Mouse (Mus musculus): ENCODE results near the gene Letm1.

Gene Letm1

GRCm38 (mm10) chr5:33791912-33792643, 9.5 kb upstream of the Letm1 start:
- TF ChIP-seq GATA4 (IDR thresholded peaks at IDR 0.05; ENCODE audit: insufficient replicate concordance, low read length): no peak

- TF ChIP-seq GATA4 (IDR thresholded peaks at IDR 0.05; ENCODE audit: insufficient replicate concordance, low read length): no peak
These were observed 378 bp upstream of the Letm1 start for GRCm38 (mm10) chr5:33782999-33783390.

- TF ChIP-seq GATA4 (IDR thresholded peaks at IDR 0.05; ENCODE audit: insufficient replicate concordance, low read length): no peak
These were observed 663 bp downstream of the Letm1 start for GRCm38 (mm10) chr5:33781964-33782344.

GRCm38 (mm10) chr5:33777195-33777594, 5.4 kb downstream of the Letm1 start:
- no peak for TF ChIP-seq GATA4 (IDR thresholded peaks at IDR 0.05; ENCODE audit: insufficient replicate concordance, low read length)

GRCm38 (mm10) chr5:33743481-33743880, 39.1 kb downstream of the Letm1 start:
- no peak for TF ChIP-seq GATA4 (IDR thresholded peaks at IDR 0.05; ENCODE audit: insufficient replicate concordance, low read length)

- TF ChIP-seq GATA4 (IDR thresholded peaks at IDR 0.05; ENCODE audit: insufficient replicate concordance, low read length): no peak
These were observed 42.1 kb downstream of the Letm1 start for GRCm38 (mm10) chr5:33740548-33740947.

- TF ChIP-seq GATA4 (IDR thresholded peaks at IDR 0.05; ENCODE audit: insufficient replicate concordance, low read length): no peak
These were observed 44.3 kb downstream of the Letm1 start for GRCm38 (mm10) chr5:33738341-33738740.

- TF ChIP-seq GATA4 (IDR thresholded peaks at IDR 0.05; ENCODE audit: insufficient replicate concordance, low read length): no peak
These were observed 44.7 kb downstream of the Letm1 start for GRCm38 (mm10) chr5:33737903-33738321.

- no peak for TF ChIP-seq GATA4 (IDR thresholded peaks at IDR 0.05; ENCODE audit: insufficient replicate concordance, low read length)
These were observed 46.4 kb downstream of the Letm1 start for GRCm38 (mm10) chr5:33736230-33736629.

GRCm38 (mm10) chr5:33735412-33736092, 47.1 kb downstream of the Letm1 start:
- TF ChIP-seq GATA4 (IDR thresholded peaks at IDR 0.05; ENCODE audit: insufficient replicate concordance, low read length): no peak

GRCm38 (mm10) chr5:33733837-33734236, 48.8 kb downstream of the Letm1 start:
- no peak for TF ChIP-seq GATA4 (IDR thresholded peaks at IDR 0.05; ENCODE audit: insufficient replicate concordance, low read length)

- TF ChIP-seq GATA4 (IDR thresholded peaks at IDR 0.05; ENCODE audit: insufficient replicate concordance, low read length): no peak
These were observed 51.6 kb downstream of the Letm1 start for GRCm38 (mm10) chr5:33731051-33731450.

GRCm38 (mm10) chr5:33730516-33730915, 52.1 kb downstream of the Letm1 start:
- TF ChIP-seq GATA4 (IDR thresholded peaks at IDR 0.05; ENCODE audit: insufficient replicate concordance, low read length): no peak

- no peak for TF ChIP-seq GATA4 (IDR thresholded peaks at IDR 0.05; ENCODE audit: insufficient replicate concordance, low read length)
These were observed 53.8 kb downstream of the Letm1 start for GRCm38 (mm10) chr5:33728841-33729240.

- no peak for TF ChIP-seq GATA4 (IDR thresholded peaks at IDR 0.05; ENCODE audit: insufficient replicate concordance, low read length)
These were observed 55.7 kb downstream of the Letm1 start for GRCm38 (mm10) chr5:33726891-33727290.

- no peak for TF ChIP-seq GATA4 (IDR thresholded peaks at IDR 0.05; ENCODE audit: insufficient replicate concordance, low read length)
These were observed 56.5 kb downstream of the Letm1 start for GRCm38 (mm10) chr5:33726081-33726647.
